Mouse (Mus musculus) embryonic fibroblast, embryonic 13.5 days (primary cell): ENCODE measurements at regions not wholly inside any gene's neighbourhood (a gene's known extent, or its start where the extent isn't known, plus 50 kb on each side); places are given as distances from the start of the nearest gene placed in this dataset.

Source experiments
- CTCF ChIP-seq: IDR thresholded peaks from 2 replicates; pipeline ENCODE4 v1.5.1; 2011; ENCODE audit warnings: mild to moderate bottlenecking, control low read depth, low read length, moderate library complexity, borderline replicate concordance; ENCODE audit not compliant: insufficient read depth
- POLR2A ChIP-seq: IDR thresholded peaks from 2 replicates; pipeline ENCODE4 v1.6.1; 2011; ENCODE audit warnings: low read depth, mild to moderate bottlenecking, control low read depth, low read length, moderate library complexity

GRCm38 (mm10) chr4:106129803-106130202 is 186.2 kb upstream of the Usp24 start:
- TF ChIP-seq POLR2A (no peak), CTCF (no peak)
